Mouse (Mus musculus) limb, embryonic 12.5 days (tissue): Measurements from ENCODE around the gene Sh3d19. TPM values are rescaled to one million over a fixed set of nuclear protein-coding genes. Genes with fewer than 3 reads are reported as not detected.

Source experiments
- ATAC-seq: fragments of 200-750 bp; cut with Nextera tagmentation; 2 replicates; pipeline ENCODE4 v1.8.0; 2017; ENCODE audit warnings: low read depth, moderate TSS enrichment; ENCODE audit not compliant: insufficient number of reproducible peaks, insufficient read depth, low FRiP score, low TSS enrichment
- H3K27ac ChIP-seq: fragments of 300-500 bp; sonication (generic); 2 replicates; pipeline ENCODE4 v1.5.1; 2016; ENCODE audit warnings: mild to moderate bottlenecking, moderate library complexity
- H3K27me3 ChIP-seq: fragments of 300-500 bp; sonication (generic); 2 replicates; pipeline ENCODE4 v1.6.1; 2016; ENCODE audit warnings: mild to moderate bottlenecking, moderate library complexity
- H3K36me3 ChIP-seq: fragments of 300-500 bp; sonication (generic); 2 replicates; pipeline ENCODE4 v1.6.1; 2016; ENCODE audit warnings: mild to moderate bottlenecking, moderate library complexity
- H3K4me1 ChIP-seq: fragments of 300-500 bp; sonication (generic); replicated peaks from 2 replicates; pipeline ENCODE4 v1.6.1; 2016
- H3K4me2 ChIP-seq: fragments of 300-500 bp; sonication (generic); 2 replicates; pipeline ENCODE4 v1.6.1; 2016; ENCODE audit warnings: mild to moderate bottlenecking, moderate library complexity
- H3K4me3 ChIP-seq: fragments of 300-500 bp; sonication (generic); replicated peaks from 2 replicates; pipeline ENCODE4 v1.5.1; 2016; ENCODE audit warnings: mild to moderate bottlenecking
- H3K9ac ChIP-seq: fragments of 300-500 bp; sonication (generic); replicated peaks from 2 replicates; pipeline ENCODE4 v1.6.1; 2016; ENCODE audit warnings: mild to moderate bottlenecking, moderate library complexity
- H3K9me3 ChIP-seq: fragments of 300-500 bp; sonication (generic); 2 replicates; pipeline ENCODE4 v1.6.1; 2016; ENCODE audit warnings: mild to moderate bottlenecking, moderate library complexity
- WGBS: fragments of 180-500 bp; shearing (Covaris S2); methylation state at CpG from one replicate; pipeline ENCODE4 v1.1.7; 2016; 5-methylcytosine and 5-hydroxymethylcytosine counted together
- polyA plus RNA-seq: library from polyadenylated mRNA; unstranded; fragments of >200 nt; fragmentation: Nextera tagmentation; extraction: Ambion mirVana; gene quantifications from 2 replicates; pipeline ENCODE4 v1.2.1, GENCODE M21; 2016

Gene Sh3d19
- polyA plus RNA-seq, 1 experiment from 2014 or later, result 20.6 TPM

DNA sequence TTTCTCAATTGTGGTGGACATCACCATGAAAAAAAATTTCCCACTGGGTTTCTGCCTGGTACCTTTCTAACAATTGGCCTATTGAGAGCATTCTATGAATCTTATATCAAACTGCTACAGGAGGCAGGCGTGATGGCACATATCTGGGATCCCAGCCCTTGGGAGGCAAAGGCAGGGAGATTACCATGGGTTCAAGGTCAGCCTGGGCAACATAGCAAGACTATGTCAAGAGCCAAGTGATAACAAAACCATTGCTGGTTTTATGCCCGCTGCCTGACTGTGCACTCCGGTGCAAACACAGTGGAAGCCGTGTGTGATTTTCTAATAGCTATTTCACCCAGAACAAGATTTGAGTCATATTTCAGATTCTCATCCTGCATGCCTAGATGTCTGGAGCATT lies 20.0 kb upstream of the Sh3d19 start:
- Histone ChIP-seq H3K4me2 (no peak overlapping the region), H3K9ac (no peak overlapping the region), H3K27me3 (no peaks in the 10 kb centered on the region), H3K9me3 (no peaks in the 10 kb centered on the region), H3K27ac (no peak overlapping the region), H3K4me1 (no peaks in the 10 kb centered on the region), H3K36me3 (no peaks in the 10 kb centered on the region), H3K4me3 (no peak overlapping the region)
- ATAC-seq, result no peak
- 86% methylated on average over 4 of the region's 4 CpGs for WGBS

DNA sequence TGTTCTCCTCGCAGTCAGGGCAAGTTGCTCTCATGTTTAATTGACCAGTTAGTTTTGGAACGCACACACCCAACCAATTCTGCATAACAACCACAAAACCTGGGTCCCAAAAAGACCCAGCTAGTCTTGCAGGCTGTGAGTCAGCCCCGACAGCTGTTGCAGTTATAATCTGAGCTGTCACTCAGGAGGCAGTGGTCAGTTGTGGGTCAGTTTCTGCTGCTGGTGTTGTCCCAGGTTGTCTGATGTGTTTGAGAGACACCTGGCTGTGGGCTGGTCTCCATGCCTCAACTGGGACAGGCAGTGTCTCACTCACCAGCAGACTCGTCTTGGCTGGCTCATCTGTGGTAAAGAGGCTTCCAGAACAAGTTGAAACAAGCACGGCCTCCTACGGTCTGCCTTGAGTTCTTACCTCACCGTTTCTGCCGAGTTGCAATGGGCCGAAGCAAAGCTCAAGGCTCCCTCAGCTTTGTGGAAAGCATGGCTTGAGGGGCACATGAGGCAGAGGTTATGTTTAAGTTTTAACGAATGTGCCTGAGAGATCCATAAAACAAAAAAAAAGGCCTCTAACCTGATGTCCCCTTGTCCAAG lies 18.1 kb upstream of the Sh3d19 start:
- H3K27ac ChIP-seq, result no peak overlapping the region
- H3K9me3 ChIP-seq, result no peaks in the 10 kb centered on the region
- 82% methylated on average over 10 of the region's 10 CpGs for WGBS
- no peaks in the 10 kb centered on the region for H3K36me3 ChIP-seq
- H3K4me3 ChIP-seq, result no peak overlapping the region
- H3K9ac ChIP-seq, result no peak overlapping the region
- H3K4me2 ChIP-seq, result no peak overlapping the region
- no peaks in the 10 kb centered on the region for H3K27me3 ChIP-seq
- H3K4me1 ChIP-seq, result no peaks in the 10 kb centered on the region
- no peak for ATAC-seq

DNA sequence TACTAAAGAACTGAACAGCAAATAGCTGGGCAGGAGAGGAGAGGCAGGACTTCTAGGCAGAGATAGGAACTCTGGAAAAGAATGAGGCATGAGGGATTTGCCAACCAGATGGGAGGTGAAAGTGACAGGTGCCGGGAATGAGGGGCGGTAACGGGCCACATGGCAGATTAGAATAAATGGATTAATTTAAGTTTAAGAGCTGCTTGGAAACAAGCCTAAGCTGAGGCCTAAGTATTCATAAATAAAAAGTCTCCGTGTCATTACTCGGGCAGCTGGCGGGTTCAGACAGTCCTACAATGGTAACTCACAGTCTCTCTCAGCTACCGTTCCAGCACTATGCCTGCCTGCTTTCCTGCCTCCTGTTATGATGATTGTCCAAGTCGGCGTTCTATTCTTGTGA lies 15.6 kb upstream of the Sh3d19 start:
- ATAC-seq, result no peak
- Histone ChIP-seq H3K36me3 (no peaks in the 10 kb centered on the region), H3K27ac (no peak overlapping the region), H3K9me3 (no peaks in the 10 kb centered on the region), H3K4me1 (no peaks in the 10 kb centered on the region), H3K9ac (no peak overlapping the region), H3K4me2 (no peak overlapping the region), H3K4me3 (no peak overlapping the region), H3K27me3 (no peaks in the 10 kb centered on the region)
- WGBS, result 89% methylated on average over 9 of the region's 9 CpGs

DNA sequence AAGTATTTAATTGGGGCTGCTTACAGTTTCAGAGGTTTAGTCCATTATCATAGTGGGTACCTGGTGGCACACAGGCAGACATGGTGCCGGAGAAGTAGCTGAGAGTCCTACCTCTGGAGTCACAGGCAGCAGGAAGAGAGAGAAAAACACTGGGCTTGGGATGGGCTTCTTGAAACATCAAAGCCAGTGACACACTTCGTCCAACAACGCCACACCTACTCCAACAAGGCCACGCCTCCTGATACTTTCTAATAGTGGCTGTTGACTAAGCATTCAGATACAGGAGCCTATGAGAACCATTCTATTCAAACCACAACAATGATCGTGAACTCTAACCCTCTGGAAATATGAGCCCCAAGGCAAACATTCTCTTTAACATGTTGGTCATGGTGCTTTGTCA lies 15.2 kb upstream of the Sh3d19 start:
- Histone ChIP-seq H3K36me3 (no peaks in the 10 kb centered on the region), H3K4me2 (no peak overlapping the region), H3K9ac (no peak overlapping the region), H3K4me3 (no peak overlapping the region), H3K4me1 (no peaks in the 10 kb centered on the region), H3K27me3 (no peaks in the 10 kb centered on the region), H3K9me3 (no peaks in the 10 kb centered on the region), H3K27ac (no peak overlapping the region)
- no peak for ATAC-seq
- WGBS, result 87% methylated on average over 5 of the region's 5 CpGs

DNA sequence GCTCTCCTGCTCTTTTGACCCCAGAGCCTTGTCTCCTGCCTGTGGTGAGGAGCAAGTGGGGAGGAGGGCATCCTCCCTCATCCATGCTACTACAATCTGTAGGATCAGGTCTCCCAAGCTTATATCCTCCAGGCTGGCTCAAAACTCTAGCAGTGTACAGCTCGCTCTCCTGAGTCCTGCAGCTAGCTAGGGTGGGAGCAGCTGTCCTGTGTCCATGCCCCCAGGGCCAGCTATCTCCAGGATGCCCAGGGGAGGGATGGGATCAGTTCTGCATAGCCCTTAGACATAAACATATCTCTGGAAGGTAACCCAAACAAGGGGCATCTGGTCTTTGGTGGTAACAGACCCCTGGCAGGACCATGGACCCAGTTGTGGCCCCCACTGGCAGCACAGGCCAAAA lies 11.2 kb upstream of the Sh3d19 start:
- H3K4me2 ChIP-seq, result no peak overlapping the region
- no peak overlapping the region for H3K27ac ChIP-seq
- ATAC-seq, result no peak
- H3K4me3 ChIP-seq, result no peak overlapping the region
- 80% methylated on average over 1 of the region's 1 CpGs for WGBS
- H3K27me3 ChIP-seq, result no peaks in the 10 kb centered on the region
- H3K9me3 ChIP-seq, result peaks cover 10% of the 10 kb centered on the region; the same call in 1 of the 2 replicates
- no peaks in the 10 kb centered on the region for H3K4me1 ChIP-seq
- H3K9ac ChIP-seq, result no peak overlapping the region
- no peaks in the 10 kb centered on the region for H3K36me3 ChIP-seq

DNA sequence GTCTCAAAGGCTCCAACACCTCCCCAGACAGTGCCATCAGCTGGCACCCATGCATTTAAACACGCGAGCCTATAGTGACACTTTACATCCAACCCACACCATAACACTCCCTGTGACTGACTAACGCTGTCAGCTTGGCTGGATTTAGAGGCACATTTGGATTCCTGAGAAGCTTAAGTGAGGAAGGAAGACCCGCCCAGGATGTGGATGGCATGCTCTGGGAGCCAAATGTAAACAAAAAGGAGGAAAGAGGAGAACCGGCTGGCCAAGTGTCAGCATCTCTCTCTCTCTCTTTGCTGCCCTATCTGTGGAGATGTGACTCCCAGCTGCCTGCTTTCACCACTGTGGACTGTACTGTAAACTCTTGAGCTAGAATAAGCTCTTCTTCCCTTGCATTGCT lies 9.8 kb upstream of the Sh3d19 start:
- Histone ChIP-seq H3K36me3 (no peaks in the 10 kb centered on the region), H3K27me3 (no peaks in the 10 kb centered on the region), H3K27ac (no peak overlapping the region), H3K9ac (no peak overlapping the region), H3K4me2 (no peak overlapping the region), H3K4me1 (no peaks in the 10 kb centered on the region), H3K4me3 (no peak overlapping the region), H3K9me3 (peaks cover 10% of the 10 kb centered on the region; the same call in 1 of the 2 replicates)
- ATAC-seq, result no peak
- WGBS, result 18% methylated on average over 5 of the region's 5 CpGs

DNA sequence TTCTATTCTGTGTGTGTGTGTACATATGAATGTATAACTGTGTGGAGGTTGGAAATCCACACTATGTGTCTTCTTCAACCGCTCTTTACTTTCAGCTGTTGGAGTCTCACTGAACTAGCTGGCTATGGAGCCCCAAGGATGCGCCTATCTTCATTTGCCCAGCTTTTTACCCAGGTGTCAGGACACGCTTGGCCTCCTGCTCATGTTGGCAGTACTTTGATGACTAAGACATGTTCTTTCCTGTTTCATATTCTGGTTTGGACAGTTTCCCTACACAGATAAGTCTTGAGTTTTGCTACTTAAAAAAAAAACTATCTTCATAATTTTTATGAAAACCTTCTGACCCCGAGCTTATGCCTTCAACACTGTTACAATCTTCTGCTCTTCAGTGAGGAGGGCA lies 5.4 kb upstream of the Sh3d19 start:
- Histone ChIP-seq H3K4me1 (peaks cover 1% of the 10 kb centered on the region; the same call in 1 of the 2 replicates), H3K9ac (no peak overlapping the region), H3K4me3 (no peak overlapping the region), H3K4me2 (no peak overlapping the region), H3K36me3 (no peaks in the 10 kb centered on the region), H3K9me3 (peaks cover 10% of the 10 kb centered on the region; the same call in 1 of the 2 replicates), H3K27me3 (no peaks in the 10 kb centered on the region), H3K27ac (no peak overlapping the region)
- WGBS, result 84% methylated on average over 4 of the region's 4 CpGs
- ATAC-seq, result no peak

DNA sequence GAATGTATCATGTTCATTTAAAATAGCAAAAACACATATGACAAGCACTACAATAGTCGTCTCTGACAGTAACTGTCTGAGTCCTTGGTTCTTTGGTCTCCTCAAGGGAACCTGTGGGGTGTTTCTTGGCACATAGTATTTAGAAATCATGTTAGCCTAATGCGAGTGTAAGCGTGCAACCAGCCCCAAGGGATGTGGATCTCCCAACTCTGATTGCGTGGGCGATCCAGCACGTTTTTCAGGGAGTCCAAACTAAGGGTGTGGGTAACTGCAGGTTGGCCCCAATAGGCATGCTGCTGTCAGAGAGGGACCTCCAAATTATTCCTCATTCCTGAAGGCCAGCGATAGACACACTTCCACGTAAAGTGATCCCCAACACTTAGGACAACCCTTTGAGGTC lies 1.9 kb upstream of the Sh3d19 start:
- Histone ChIP-seq H3K36me3 (no peaks in the 10 kb centered on the region), H3K27me3 (no peaks in the 10 kb centered on the region), H3K9ac (no peak overlapping the region), H3K4me2 (no peak overlapping the region), H3K9me3 (no peaks in the 10 kb centered on the region), H3K4me3 (no peak overlapping the region), H3K27ac (no peak overlapping the region), H3K4me1 (peaks cover 23% of the 10 kb centered on the region)
- ATAC-seq, result no peak
- 87% methylated on average over 8 of the region's 8 CpGs for WGBS

DNA sequence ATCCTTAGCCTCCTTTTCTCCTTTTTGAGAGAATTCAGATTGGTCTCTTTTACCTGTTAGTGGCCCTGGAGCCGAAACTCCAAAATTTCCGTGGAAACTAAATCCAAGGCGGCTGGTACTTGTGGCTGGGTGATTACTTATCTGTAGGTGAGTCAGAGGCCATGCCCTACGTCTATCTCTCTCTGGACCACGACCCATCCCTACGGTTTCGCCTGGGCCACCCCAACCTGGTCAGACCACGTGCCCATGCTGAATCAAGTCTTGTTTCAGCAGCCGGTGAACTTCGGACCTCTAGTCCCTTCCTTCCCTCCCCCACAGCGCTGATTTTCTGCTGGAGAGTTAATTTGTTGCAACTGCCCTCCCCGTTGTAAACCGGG lies 678 bp downstream of the Sh3d19 start:
- H3K4me2 ChIP-seq, result peak overlapping the region; percentile 80
- no peak for ATAC-seq
- WGBS, result under 1% methylated on average over 13 of the region's 13 CpGs
- H3K9me3 ChIP-seq, result no peaks in the 10 kb centered on the region
- peak overlapping the region; percentile 89 for H3K4me3 ChIP-seq
- peak overlapping the region; percentile 81; the same call in 1 of the 2 replicates for H3K27ac ChIP-seq
- peaks cover 23% of the 10 kb centered on the region for H3K4me1 ChIP-seq
- no peaks in the 10 kb centered on the region for H3K27me3 ChIP-seq
- peak overlapping the region; percentile 88 for H3K9ac ChIP-seq
- no peaks in the 10 kb centered on the region for H3K36me3 ChIP-seq

DNA sequence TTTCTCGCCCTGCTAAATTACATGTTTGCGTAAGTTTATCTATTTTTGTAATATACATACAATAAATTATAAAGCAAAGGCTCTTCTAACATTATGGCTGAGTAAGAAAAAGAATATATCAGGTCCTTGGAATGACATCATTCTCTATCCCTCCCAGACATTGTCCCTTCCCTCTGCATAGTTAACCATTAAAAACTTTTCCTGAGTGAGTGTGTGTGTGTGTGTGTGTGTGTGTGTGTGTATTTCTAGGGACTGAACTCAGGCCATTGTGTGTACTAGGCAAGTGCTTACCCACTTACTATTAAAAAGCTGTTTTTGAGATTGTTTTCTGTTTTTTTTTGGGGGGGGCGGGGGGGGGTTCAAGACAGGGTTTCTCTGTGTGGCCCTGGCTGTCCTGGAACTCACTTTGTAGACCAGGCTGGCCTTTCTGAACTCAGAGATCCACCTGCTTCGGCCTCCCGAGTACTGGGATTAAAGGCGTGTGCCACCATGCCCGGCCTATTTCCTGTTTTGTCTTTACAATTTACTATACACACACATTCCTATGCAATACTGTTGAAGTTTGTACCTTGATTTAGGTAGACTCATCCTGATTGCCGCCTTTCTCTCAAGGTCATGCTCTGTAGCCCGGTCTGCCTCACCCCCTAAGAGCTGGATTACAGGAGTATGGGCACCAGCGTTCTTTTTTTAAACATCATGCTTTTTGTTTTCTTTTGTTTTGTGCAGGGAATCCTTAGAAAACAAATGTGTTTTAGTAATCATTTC lies 2.6 kb downstream of the Sh3d19 start:
- 86% methylated on average over 10 of the region's 10 CpGs for WGBS

DNA sequence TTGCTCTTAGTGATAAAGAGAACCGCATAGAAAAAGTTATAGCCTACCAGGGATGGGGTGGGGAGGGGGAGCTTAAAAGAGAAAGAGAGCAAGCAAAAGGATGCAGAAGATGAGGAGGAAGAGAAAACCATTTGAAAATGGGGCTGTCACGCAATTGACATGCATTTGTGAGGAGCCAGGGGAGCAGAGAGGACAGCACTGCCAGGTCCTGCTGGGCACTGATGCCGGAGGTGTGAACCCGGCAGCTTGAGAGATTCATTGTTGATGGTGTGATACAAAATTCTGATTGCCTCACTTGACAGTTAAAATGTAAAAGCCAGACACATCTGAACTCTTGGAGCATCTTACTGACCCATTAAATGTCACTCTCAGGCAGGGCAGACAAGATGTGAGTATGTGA lies 3.5 kb downstream of the Sh3d19 start:
- no peaks in the 10 kb centered on the region for H3K27me3 ChIP-seq
- no peak overlapping the region for H3K4me2 ChIP-seq
- H3K36me3 ChIP-seq, result no peaks in the 10 kb centered on the region
- WGBS, result 59% methylated on average over 4 of the region's 4 CpGs
- H3K27ac ChIP-seq, result no peak overlapping the region
- no peak overlapping the region for H3K9ac ChIP-seq
- H3K9me3 ChIP-seq, result no peaks in the 10 kb centered on the region
- ATAC-seq, result no peak
- H3K4me1 ChIP-seq, result peaks cover 30% of the 10 kb centered on the region
- no peak overlapping the region for H3K4me3 ChIP-seq

More for the DNA sequence above, 2.6 kb downstream of the Sh3d19 start:
- ATAC-seq, result no peak
- no peak overlapping the region for H3K9ac ChIP-seq
- H3K4me1 ChIP-seq, result peaks cover 25% of the 10 kb centered on the region
- no peaks in the 10 kb centered on the region for H3K36me3 ChIP-seq
- no peaks in the 10 kb centered on the region for H3K9me3 ChIP-seq
- no peak overlapping the region for H3K27ac ChIP-seq
- no peak overlapping the region for H3K4me3 ChIP-seq
- no peak overlapping the region for H3K4me2 ChIP-seq
- H3K27me3 ChIP-seq, result no peaks in the 10 kb centered on the region

DNA sequence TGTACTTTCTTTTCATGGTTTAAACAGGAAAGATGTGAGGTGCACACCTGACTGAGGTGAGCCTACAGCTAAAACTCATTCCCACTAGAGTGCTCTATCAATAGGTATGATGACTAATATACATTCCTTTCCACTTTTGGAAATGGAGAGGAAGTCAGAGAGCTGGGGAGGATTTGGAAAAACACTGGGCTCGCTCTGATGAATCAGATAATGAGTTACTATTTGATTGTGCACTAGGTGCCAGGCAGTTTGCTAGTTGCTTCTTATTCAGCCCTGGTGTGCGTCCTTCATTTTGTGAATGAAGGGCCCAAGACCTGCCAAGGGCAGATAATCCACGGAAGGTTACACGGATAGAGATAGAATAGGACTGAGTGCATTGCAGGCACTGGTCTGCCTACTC lies 9.1 kb downstream of the Sh3d19 start:
- 95% methylated on average over 4 of the region's 4 CpGs for WGBS

More for the DNA sequence above, 9.1 kb downstream of the Sh3d19 start:
- Histone ChIP-seq H3K4me3 (no peak overlapping the region), H3K4me2 (no peak overlapping the region), H3K9ac (no peak overlapping the region), H3K4me1 (peaks cover 8% of the 10 kb centered on the region), H3K27ac (no peak overlapping the region), H3K27me3 (no peaks in the 10 kb centered on the region), H3K36me3 (no peaks in the 10 kb centered on the region), H3K9me3 (no peaks in the 10 kb centered on the region)
- no peak for ATAC-seq
